Mouse (Mus musculus): ENCODE data around the gene Gpr1.

The Gpr1 gene

DNA sequence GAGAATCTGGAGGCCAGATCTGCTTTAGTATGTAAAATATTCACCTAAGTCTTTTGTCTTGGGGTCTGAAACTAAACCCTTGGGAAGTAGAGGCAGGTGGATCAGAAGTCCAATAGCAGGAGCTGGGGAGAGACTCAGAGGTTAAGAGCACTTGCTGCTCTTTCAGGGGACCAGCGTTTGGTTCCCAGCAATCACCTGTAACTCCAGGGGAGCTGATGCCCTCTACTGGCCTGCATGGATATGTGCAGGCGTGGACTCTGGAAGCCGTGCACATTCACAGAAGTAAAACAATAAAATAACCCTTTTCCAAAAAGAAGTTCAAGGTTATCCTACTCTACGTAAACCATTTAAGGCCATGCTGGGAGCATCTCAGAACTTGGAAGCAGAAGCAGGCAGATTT is 4.9 kb upstream of the Gpr1 start:
- 99% methylated on average over 4 of the region's 4 CpGs for WGBS

DNA sequence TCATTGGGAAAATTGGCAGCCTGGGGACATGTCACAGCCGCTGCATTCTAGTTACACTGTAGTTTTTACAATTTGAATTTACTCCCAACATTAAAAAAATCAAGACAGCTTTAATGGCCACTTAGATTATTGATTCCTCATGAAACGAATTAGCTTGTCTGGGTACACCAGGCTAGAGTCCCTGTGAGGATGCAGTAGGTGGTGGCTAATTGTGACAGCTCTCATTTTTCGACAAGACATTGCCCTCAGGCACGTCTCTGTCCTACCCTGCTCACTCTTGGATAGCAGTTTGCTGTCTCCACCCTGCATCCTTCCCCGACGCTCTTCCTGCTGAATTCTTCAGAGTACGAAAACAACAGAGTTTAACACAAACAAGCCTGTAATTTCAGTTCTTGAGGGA is 288 bp upstream of the Gpr1 start:
- WGBS, result 63% methylated on average over 7 of the region's 7 CpGs

DNA sequence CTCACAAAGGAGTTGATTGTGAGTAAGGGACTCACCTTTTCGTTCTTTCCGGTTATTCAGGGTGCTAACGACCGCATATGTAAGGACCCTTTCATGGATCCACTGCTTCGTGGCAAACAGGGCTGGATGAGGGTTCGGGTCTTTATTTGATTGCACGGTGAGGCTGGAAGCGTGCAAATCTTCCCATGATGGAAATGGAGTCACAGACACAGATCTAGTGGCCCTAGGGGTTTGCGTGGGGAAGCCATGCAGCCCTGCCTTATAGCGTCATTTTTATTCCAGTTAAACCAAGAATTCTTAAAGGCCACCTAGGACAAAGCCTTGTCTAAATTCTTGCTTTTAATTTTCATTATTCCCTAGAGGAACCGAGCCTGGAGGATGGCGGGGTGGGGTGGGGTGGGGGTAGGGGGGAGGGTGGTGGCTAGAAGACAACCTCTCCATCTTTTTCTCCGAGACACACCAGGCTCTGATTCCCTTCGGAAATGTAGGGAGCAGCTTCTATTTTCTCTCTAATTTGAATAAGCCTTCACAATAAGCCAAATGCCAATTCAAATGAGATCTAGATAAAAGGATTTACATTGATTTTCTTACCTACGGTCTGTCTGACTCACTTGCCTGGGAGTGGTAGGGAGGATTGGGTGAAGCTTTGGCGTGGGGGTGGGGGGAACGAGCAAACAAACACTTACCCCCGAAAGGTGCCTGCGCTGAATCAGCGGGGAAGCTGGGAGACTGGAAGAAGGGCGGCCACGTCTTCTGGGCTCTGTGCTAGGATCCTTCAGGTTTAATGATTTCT is 669 bp downstream of the Gpr1 start:
- WGBS, result 24% methylated on average over 22 of the region's 22 CpGs

DNA sequence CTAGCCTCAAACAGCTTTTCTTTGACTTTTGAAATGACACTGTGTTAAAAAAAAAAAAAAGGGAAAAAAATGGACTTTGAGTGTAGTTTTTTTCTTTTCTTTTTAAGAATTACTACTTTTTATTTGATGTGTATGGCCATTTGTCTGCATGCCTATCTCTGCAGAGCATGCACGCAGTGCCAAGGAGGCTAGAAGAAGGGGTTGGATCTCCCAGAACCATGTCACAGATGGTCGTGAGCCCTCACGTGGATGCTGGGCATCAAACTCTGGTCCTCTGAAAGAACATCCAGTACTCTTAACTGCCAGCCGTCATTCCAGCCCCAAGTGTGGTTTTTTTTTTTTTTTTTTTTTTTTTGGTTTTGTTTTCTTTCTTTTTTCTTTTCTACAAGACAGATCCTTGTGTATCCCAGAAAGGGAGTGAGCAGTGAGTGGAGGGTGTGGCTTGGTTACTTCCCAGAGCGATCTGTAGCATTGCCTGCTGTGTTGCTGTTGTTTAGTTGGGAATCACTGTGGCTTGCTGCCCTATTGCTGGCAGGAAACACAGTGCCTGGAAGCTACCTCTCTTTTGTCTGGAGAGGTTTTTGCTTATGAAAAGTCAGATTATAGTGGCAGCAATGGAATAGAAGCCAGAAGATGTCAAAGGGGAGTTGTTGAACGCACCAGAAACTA is 4.3 kb downstream of the Gpr1 start:
- WGBS, result 46% methylated on average over 6 of the region's 6 CpGs

DNA sequence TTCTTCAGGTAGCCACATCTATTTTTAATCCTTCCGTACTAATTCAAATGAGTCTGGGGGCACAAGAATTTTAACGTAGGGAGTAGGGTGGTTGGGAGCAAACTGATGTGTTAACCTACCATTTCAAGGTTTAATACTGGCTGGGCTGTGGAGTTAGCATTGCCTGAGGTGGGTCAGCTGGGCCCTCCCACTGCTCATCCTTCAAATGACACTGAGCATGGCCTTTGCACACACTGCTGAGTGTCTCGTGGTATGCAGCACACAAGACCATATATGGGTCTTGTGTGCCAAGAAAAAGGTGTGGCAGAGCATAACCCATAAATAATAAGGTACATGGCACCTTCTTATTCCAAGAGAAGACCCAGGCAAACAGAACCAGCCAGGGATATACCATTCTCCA is 6.7 kb downstream of the Gpr1 start:
- WGBS, result 85% methylated on average over 3 of the region's 3 CpGs

DNA sequence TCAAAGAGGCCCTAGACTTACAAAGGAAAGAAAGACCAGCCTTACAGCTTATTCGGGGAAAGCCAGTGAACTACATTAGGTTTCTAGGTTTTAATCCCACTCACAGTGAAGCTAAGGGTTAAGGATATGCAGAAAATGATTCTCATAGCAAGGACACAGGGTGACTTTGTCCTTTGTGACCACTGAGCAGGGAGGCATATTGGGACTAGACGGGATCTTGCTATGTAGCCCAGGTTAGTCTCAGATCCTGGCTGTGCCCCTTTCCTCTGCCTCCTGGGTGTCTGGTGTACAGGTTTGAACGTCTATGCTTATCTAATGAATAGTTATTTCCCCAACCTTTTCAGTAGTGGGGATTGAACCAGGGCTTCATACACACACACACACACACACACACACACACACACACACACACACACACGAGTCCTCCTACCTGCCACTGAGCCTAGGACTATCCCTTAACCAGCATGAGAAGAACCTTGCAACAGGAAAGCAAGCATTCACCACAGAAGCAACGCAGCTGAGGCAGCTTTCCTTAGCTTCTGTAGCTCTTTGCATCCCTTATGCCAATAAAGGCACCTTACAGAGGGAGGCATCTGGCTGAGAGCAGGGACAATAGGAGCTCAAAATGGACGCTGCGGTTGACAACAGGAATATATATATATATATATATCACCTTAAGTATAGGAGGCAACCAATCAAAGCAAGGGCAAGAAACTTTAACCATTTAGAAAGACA is 9.5 kb downstream of the Gpr1 start:
- 43% methylated on average over 7 of the region's 7 CpGs for WGBS

DNA sequence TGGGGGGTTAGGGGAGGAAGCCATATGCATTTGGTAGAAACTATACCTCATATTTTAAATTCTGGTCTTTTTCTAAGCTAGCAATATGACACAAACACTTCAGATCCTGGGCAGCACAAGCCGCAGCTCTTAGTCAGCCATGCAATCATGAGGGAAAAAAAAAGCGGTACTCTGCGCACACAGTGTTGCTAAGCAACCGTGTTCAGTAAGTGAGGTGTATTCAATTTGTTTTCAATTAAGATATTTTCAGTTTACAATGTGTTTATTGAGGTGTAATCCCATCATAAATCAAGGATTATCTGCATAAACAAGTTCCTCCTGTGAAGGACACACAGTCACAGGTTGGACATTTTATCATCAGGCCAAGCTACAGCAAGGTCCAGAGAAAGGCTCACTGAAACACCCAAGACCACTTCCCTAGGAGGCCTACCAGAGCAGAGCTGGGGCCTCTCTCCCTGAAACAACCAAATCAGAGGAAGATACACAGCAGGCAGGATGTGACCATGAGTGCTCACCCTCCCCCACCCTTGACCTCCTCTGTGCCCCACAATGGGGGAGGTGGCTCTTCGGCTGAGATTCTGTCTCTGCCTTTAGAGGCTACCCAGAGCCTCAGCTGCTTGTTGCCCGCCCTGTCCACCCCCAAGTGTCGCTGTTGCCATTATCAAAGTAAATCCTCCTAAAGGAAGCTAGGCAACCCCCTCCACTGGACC is 10.2 kb downstream of the Gpr1 start:
- 28% methylated on average over 7 of the region's 7 CpGs for WGBS

DNA sequence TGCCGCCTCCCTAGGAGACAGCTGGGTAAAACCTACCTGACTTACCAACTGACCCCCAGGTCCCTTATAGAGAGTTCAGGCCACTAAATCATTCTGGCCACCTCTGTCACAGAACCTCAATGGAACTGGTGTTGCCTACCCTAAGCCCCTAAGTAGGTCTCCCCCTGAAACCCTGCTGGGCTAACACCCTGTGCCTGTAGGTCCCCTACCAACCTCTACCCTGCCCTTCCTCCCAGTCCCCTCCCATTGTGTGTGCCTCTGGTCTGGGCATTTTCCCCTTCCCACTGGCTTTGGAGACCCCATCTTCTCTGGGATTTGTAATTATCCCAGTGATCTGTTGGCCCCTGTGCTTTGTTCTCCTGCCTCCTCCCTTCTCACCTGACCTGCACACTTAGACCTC is 10.9 kb downstream of the Gpr1 start:
- 91% methylated on average over 1 of the region's 1 CpGs for WGBS

DNA sequence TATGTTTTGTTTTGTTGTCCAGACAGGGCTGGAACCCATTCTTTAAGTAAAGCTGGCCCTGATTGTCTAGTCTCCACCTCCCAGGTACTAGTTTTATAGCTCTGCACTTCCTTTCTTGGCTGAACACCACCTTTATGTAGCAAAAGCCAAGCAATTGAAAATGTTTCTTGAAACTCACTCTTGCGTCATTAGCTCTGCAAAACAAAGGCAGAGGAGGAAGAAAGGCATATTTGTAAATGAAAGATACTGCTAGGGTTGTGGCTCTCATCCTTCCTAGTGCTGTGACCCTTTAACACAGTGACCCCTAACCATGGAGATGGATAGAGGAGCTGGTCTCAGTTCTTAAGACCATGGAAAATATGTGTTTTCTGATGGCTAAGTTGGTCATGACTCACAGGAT is 12.7 kb downstream of the Gpr1 start:
- 79% methylated on average over 1 of the region's 1 CpGs for WGBS

DNA sequence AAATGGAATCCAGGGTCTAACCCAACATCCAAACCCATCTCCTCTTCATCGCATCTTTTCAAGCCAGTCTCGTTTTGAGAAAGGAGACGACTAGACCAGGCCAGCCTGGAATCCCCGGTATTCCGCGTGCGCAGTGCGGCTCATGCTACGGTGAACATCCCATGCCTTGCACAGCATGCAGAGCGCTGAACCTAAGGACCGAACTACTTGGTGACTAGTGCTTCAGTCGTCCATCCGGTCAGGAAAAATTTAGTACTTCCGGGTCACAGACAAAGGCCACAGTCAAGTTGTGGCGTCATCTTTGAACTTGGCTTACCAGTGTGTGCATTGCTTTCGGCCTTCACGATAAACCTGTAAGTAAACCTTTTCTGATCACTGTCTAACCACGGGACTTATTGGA is 14.0 kb downstream of the Gpr1 start:
- WGBS, result 95% methylated on average over 18 of the region's 18 CpGs

DNA sequence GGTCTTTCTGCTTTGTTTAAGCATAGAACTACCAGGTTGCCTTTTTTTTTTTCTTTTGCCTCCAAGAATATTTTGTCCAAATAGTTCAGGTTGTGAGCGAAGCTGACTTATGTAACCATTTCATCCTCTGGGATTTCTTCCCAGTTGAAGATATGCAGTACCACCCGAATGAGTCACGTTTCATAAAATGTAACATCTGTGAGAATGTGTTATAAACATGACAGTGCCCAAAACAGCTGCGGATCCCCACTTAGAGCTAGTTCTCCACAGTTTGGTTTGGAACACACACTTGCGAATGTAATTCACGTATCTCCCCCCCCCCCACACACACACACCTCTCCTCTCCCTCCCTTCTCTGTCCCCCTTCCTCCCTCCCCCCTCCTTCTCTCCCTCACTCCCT is 15.0 kb downstream of the Gpr1 start:
- WGBS, result 46% methylated on average over 6 of the region's 6 CpGs

DNA sequence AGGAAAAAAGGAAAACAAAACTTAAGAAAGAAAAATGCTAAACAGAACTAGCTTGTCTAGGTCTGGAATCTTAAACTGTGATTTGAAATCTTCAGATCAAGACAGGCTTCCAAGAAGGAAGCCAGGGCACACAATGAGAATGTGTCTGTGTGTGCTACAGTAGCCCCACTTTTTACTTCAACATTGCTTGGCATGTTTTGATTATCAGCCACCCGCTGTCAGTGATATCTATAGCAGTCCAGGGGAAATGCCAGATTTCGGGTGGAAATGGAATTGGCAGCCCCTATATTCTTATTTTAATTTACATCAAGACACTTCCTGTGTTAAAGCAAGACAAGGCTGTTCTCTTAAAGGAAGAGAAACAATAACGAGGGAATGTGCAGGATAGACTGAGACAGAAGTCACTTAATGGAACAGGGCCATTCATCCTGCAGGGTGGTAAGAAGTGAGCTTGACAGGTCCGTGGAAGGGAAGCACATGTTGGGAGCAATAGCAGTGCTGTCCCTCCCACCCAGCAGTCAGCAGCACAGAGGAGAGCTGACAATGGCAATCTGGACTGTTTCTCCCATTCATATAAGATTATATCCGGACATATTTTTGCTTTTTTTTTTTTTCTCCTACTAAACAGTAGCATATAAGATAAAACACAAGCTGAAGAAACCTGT is 18.4 kb downstream of the Gpr1 start:
- 38% methylated on average over 5 of the region's 5 CpGs for WGBS

DNA sequence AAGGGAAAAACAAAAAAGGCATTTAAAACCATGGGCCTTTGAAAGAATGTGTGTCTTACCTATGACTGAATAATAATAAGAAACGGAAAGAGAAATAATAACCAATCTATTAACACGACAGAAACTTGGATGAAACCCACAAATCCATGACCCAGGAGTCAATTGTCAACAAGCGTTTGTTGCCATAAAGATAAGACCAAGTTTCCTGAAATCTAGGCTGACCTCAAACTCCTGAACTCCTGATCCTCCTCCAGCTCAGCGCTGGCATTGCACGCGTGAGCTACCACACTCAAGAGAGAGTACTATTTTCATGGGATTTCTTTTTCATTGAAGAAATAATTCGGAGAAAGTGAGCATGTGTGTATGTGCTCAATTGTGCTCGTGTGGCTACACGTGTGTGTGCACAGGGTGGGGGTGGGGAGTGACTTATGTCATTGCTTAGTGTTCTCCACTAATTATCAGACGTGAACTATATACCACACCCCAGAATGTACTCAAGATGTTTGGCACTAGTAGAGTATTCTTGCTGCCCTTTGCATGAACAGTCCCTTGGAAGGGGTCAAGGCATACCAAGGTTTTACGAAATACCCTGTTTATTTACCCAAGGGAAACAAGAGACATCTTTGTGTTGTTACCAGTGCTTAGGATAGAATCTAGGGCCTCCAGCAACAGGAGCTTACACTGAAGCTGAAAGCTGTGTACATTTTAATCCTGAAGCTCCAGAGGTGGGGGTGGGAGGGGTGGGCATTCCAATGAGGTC is 21.9 kb downstream of the Gpr1 start:
- WGBS, result 93% methylated on average over 11 of the region's 11 CpGs

DNA sequence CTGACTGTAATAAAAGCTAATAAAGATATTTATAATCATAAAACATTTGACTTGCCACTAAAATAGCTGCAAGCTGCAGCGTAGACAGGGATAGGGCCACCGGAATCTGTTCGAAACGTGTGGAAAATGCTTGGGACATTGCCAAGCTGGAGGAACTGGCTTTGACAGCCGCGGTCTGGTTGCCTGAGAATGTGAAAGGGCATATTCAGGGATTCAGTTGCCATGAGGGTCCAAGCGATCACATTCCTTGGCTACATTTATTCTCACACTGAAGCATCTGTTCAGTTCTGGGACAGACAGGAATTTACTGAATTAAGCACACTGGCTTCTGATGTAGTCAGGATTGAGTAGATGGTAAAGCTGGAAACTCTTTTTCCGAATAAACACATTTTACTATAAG is 23.5 kb downstream of the Gpr1 start:
- 25% methylated on average over 8 of the region's 8 CpGs for WGBS

DNA sequence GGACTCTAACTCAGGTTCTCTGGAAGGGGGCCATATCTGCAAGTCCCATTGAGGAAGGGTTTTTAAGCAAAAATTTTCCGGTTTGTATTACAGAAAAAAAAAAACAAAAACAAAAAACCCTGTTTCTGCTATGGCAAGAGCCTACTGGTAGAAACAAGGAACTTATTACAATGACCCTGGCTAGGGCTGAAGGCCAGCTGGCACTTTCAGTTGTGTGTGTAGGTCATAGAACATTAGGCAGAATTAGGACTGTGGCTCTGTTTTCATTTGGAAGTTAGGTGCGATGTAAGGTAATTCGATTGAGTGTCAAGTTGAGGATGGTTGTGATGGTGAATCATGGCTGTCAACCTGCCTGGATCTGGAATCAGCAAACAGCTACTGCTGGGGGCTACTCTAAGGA is 25.8 kb downstream of the Gpr1 start:
- WGBS, result 78% methylated on average over 3 of the region's 3 CpGs

DNA sequence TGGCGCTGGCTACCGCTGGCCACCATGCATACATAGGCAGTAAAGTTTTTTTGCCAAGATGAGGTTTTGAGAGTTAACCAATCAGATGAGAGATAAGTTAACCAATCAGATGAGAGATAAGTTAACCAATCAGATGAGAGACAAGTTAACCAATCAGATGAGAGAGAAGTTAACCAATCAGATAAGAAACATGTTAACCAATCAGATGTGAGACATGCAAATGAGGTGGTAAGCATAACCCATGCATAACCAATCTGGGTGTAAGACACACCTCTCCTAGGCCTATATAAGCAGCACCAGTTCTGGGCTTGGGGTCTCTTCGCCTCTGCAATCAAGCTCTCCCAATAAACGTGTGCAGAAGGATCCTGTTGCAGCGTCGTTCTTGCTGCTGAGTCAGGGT is 28.9 kb downstream of the Gpr1 start:
- 96% methylated on average over 6 of the region's 6 CpGs for WGBS

DNA sequence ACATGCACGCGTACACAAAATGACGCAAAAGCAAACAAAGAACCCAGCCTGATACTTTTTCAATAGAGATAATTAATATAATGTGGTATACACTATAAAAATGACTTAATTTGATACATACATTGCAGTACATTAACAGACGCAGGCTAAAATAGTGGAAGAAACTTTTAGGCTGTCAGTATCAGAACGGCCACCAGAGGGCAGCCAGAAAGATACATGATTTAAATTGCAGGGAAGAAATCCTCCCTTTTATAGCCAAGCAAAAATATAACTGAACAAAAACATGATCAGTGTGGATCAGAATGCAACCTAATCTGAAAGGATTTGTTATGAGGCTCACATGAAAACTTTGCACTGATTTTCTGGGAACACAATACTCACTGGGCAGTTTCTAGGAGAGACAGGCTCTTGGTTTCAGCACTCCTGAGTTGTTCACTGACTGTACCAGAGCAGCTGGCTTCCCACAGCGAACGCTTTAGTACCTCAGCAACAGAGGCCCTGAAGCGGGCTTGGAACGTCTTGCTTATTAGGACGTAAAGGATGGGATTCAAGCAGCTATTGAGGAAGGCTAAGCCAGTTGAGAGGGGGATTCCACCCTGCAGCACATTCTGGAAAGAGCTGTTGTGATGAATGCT is 31.6 kb downstream of the Gpr1 start:
- WGBS, result 40% methylated on average over 10 of the region's 10 CpGs

DNA sequence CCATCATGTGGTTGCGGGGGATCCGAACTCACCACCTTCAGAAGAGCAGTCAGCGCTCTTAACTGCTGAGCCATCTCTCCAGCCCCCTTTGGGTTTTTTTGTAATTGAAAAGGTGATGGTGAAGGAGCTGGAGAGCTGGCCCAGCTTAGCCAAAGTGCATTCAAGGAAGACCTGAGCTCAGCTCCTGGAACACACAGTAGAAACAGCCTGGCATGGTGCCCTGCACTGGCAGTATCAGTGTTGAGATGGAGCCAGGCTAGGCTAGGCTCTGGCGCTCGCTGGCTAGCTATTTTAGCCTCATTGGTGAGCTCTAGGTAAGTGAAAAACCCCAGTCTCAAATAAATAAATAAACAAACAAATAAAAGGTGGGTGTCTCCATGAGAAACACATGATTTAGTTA is 32.1 kb downstream of the Gpr1 start:
- WGBS, result 62% methylated on average over 5 of the region's 5 CpGs

DNA sequence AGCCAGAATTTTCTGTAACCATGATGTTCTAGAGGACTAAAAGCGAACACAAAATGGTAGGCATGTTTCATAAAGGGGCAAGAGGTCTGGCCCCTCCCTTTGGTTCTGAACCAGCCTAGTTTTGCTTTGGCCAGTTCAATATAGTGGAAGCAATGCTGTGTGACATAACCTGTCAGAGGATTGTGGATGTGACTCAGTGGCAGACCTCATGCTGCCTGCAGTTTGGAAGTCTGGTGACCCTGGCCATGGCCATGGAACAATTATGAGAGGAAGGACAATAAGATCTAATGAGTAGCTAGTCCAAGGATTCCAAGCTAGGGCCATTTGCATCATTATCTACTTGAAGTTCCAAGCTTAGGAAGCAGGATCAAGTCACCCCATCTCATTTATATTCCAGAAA is 32.9 kb downstream of the Gpr1 start:
- 95% methylated on average over 1 of the region's 1 CpGs for WGBS

DNA sequence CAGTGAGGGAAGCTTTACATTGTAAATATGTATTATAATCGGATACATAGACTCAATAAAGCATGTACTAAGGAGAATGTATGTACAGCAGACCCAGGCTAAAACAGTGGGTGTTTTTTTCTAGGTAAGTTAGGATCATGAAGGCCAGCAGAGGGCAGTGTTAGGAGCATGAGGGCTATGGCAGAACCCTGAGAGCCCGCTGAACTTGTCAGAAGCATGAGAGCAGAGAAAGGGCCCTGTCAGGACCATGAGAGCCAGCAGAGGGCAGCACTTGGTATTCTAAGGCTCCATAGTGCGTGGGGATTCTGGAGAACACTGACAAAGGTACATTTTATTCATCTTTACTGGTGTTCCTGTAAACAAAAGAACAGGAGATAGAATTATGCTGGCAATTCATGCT is 33.3 kb downstream of the Gpr1 start:
- WGBS, result 8% methylated on average over 3 of the region's 3 CpGs

DNA sequence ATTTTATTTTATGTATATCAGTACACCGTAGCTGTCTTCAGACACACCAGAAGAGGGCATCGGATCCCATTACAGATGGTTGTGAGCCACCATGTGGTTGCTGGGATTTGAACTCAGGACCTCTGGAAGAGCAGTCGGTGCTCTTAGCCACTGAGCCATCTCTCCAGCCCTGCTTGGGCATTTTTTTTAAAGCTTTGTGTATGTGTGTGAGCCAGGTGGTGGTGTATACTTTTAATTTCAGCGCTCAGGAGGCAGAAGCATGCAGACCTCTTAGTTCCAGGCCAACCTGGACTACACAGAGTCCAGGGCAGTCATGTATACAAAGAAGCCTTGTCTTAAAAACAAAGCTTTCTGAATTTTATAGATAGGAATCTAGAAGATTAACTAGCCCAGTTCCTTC is 33.8 kb downstream of the Gpr1 start:
- WGBS, result 71% methylated on average over 4 of the region's 4 CpGs
